Mouse (Mus musculus) liver, adult 2 months (tissue): ENCODE results near the gene Brd2.

Experiments used
- CTCF ChIP-seq: fragments of 200-500 bp; IDR thresholded peaks from 2 replicates; pipeline ENCODE4 v1.5.1; 2011; ENCODE audit warnings: low read depth, low read length, control low read depth
- POLR2A ChIP-seq: fragments of 200-500 bp; IDR thresholded peaks from 2 replicates; pipeline ENCODE4 v1.6.1; 2011; ENCODE audit warnings: low read length, control low read depth; ENCODE audit not compliant: insufficient read depth; ENCODE audit errors: extremely low read depth

DNA sequence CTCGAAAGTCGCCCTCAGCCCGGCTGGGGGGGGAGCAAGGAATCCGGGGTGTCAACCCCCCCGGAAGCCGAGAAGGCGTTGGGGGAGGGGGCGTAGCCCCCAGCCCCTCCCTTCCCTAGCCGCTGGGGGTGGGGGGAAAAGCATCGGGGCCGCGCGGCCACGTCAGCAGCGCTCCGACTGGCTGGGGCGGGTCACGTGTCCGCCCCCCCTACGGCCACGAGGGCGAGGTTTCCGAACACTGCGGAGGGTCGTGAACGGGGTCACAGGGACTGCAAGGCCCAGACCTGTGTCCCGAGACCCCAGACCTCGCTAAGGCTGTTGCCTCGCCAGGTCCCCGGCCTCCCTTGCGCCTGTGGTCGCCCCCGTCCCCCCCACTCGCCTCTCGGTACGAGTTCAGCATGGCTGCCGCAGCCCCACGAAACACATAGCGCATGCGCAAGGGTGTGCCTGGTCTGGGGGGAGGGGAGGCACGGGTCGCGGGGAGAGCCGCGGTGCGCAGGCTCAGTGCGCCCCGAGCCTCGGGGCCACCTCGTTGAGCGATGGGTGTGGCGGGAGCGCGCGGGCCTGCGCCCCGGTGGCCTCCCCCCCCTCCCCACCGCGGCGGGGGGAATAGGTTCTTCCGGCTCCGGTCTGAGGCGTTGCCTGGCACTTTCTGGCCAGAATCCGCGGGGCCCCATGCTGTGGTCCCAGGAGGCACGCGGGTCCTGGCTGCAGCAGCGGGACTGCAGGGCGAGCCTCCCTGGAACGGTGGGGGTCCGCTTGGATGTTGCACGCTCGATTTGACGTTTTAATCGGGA, at the start of gene Brd2:
- TF ChIP-seq POLR2A, result no peak
- TF ChIP-seq CTCF, result no peak; the same call in 1 of the 2 replicates
